Mouse (Mus musculus) limb, embryonic 11.5 days (tissue): ENCODE measurements around the gene Myl10. TPM values are rescaled to one million over a fixed set of nuclear protein-coding genes. Genes with fewer than 3 reads are reported as not detected.

ENCODE experiments used
- ATAC-seq: fragments of 200-750 bp; cut with Nextera tagmentation; 2 replicates; pipeline ENCODE4 v1.8.0; 2017; ENCODE audit warnings: low read depth; ENCODE audit not compliant: insufficient number of reproducible peaks, low FRiP score, low TSS enrichment
- DNase-seq: peaks from one replicate; pipeline ENCODE4 v3.0.0-alpha.2; 2015; ENCODE audit warnings: low spot score
- H3K27ac ChIP-seq: fragments of 300-500 bp; sonication (generic); replicated peaks from 2 replicates; pipeline ENCODE4 v1.5.1; 2014; ENCODE audit warnings: low read depth, mild to moderate bottlenecking, low read length
- H3K27me3 ChIP-seq: fragments of 300-500 bp; sonication (generic); 2 replicates; pipeline ENCODE4 v1.6.1; 2014; ENCODE audit warnings: mild to moderate bottlenecking, low read length, mixed read lengths; ENCODE audit not compliant: control insufficient read depth, insufficient read depth
- H3K36me3 ChIP-seq: fragments of 300-500 bp; sonication (generic); 2 replicates; pipeline ENCODE4 v1.6.1; 2014; ENCODE audit warnings: mild to moderate bottlenecking, low read length, moderate library complexity, mixed read lengths; ENCODE audit not compliant: control insufficient read depth, insufficient read depth
- H3K4me1 ChIP-seq: fragments of 300-500 bp; sonication (generic); 2 replicates; pipeline ENCODE4 v1.6.1; 2014; ENCODE audit warnings: low read length, mixed read lengths; ENCODE audit not compliant: control insufficient read depth, insufficient read depth
- H3K4me2 ChIP-seq: fragments of 300-500 bp; sonication (generic); 2 replicates; pipeline ENCODE4 v1.6.1; 2014; ENCODE audit warnings: low read depth, mild to moderate bottlenecking, moderate library complexity; ENCODE audit not compliant: severe bottlenecking
- H3K4me3 ChIP-seq: fragments of 300-500 bp; sonication (generic); 2 replicates; pipeline ENCODE4 v1.5.1; 2014; ENCODE audit warnings: low read depth, low read length
- H3K9ac ChIP-seq: fragments of 300-500 bp; sonication (generic); 2 replicates; pipeline ENCODE4 v1.6.1; 2014; ENCODE audit warnings: mild to moderate bottlenecking, low read length
- H3K9me3 ChIP-seq: fragments of 300-500 bp; sonication (generic); 2 replicates; pipeline ENCODE4 v1.6.1; 2016; ENCODE audit warnings: low read length; ENCODE audit not compliant: control insufficient read depth
- WGBS: fragments of 180-500 bp; shearing (Covaris S2); extraction: QIAGEN DNeasy Blood & Tissue Kit; methylation state at CpG from one replicate; pipeline ENCODE4 v1.1.7; 2014; 5-methylcytosine and 5-hydroxymethylcytosine counted together
- polyA plus RNA-seq: library from polyadenylated mRNA; unstranded; fragments of >200 nt; fragmentation: Nextera tagmentation; extraction: Ambion mirVana; gene quantifications from 2 replicates; pipeline ENCODE4 v1.2.1, GENCODE M21; 2014

Myl10 gene
- polyA plus RNA-seq, 1 experiment from 2014 or later = not detected

GRCm38 (mm10) chr5:136746596-136746995, 53.6 kb downstream of the Myl10 start:
- H3K36me3 ChIP-seq = peaks cover 37% of the 10 kb centered on the region
- ATAC-seq = no peak
- WGBS = 80% methylated on average over 9 of the region's 9 CpGs

More at GRCm38 (mm10) chr5:136746596-136746995, 53.6 kb downstream of the Myl10 start:
- Histone ChIP-seq H3K4me2 (no peak overlapping the region), H3K9ac (no peak overlapping the region), H3K4me3 (no peak overlapping the region), H3K27me3 (no peaks in the 10 kb centered on the region), H3K27ac (no peak overlapping the region), H3K9me3 (peaks cover 29% of the 10 kb centered on the region), H3K4me1 (no peaks in the 10 kb centered on the region)
- DNase-seq = no peak

Other genes starting within 250 kb of the Myl10 start
- gene Cux1, start 125.7 kb upstream of the Myl10 start, polyA plus RNA-seq = 65.6 and 73.6 TPM in 2 replicates
- gene Col26a1, start 190.1 kb downstream of the Myl10 start, polyA plus RNA-seq = 68.2 and 69.0 TPM in 2 replicates
- 80.6 and 80.7 TPM in 2 replicates for gene Ift22, start 215.0 kb downstream of the Myl10 start, polyA plus RNA-seq